Mouse (Mus musculus) stomach, postnatal 0 days (tissue): Measurements from ENCODE around the gene Chn2.

Source experiments
- CTCF ChIP-seq: IDR thresholded peaks from 2 replicates; pipeline ENCODE4 v1.5.1; 2016; ENCODE audit warnings: antibody characterized with exemption, low read depth, mild to moderate bottlenecking, moderate library complexity
- EP300 ChIP-seq: optimal IDR thresholded peaks from 2 replicates; pipeline ENCODE3; 2016; ENCODE audit warnings: antibody characterized with exemption

- TF ChIP-seq EP300 (no peak), CTCF (no peak)
These were observed 4.2 kb downstream of the Chn2 start for GRCm38 (mm10) chr6:54043536-54043935.
